Mouse (Mus musculus) limb, embryonic 15.5 days (tissue): Measurements from ENCODE around the gene Gli1. TPM values are rescaled to one million over a fixed set of nuclear protein-coding genes. Genes with fewer than 3 reads are reported as not detected.
A peak's percentile ranks its signal among the peaks of the same experiment; 100 is the strongest.

Source experiments
- ATAC-seq: fragments of 200-750 bp; cut with Nextera tagmentation; 2 replicates; pipeline ENCODE4 v1.8.0; 2017; ENCODE audit warnings: low read depth, moderate TSS enrichment; ENCODE audit not compliant: insufficient number of reproducible peaks, low FRiP score, low TSS enrichment
- H3K27ac ChIP-seq: fragments of 300-500 bp; sonication (generic); 2 replicates; pipeline ENCODE4 v1.5.1; 2015; ENCODE audit warnings: moderate library complexity, mild to moderate bottlenecking, inconsistent platforms
- H3K27me3 ChIP-seq: fragments of 300-500 bp; sonication (generic); 2 replicates; pipeline ENCODE4 v1.6.1; 2015; ENCODE audit warnings: inconsistent platforms
- H3K36me3 ChIP-seq: fragments of 300-500 bp; sonication (generic); 2 replicates; pipeline ENCODE4 v1.6.1; 2015; ENCODE audit warnings: inconsistent platforms
- H3K4me1 ChIP-seq: fragments of 300-500 bp; sonication (generic); 2 replicates; pipeline ENCODE4 v1.6.1; 2015; ENCODE audit warnings: inconsistent platforms
- H3K4me2 ChIP-seq: fragments of 300-500 bp; sonication (generic); 2 replicates; pipeline ENCODE4 v1.6.1; 2015; ENCODE audit warnings: mild to moderate bottlenecking, inconsistent platforms
- H3K4me3 ChIP-seq: fragments of 300-500 bp; sonication (generic); 2 replicates; pipeline ENCODE4 v1.5.1; 2015; ENCODE audit warnings: mild to moderate bottlenecking, inconsistent platforms
- H3K9ac ChIP-seq: fragments of 300-500 bp; sonication (generic); 2 replicates; pipeline ENCODE4 v1.6.1; 2015; ENCODE audit warnings: inconsistent platforms
- H3K9me3 ChIP-seq: fragments of 300-500 bp; sonication (generic); 2 replicates; pipeline ENCODE4 v1.6.1; 2016; ENCODE audit warnings: inconsistent platforms
- WGBS: fragments of 180-500 bp; shearing (Covaris S2); methylation state at CpG from one replicate; pipeline ENCODE4 v1.1.7; 2015; 5-methylcytosine and 5-hydroxymethylcytosine counted together
- polyA plus RNA-seq: library from polyadenylated mRNA; unstranded; fragments of >200 nt; fragmentation: Nextera tagmentation; extraction: Ambion mirVana; gene quantifications from 2 replicates; pipeline ENCODE4 v1.2.1, GENCODE M21; 2015

The Gli1 gene
- polyA plus RNA-seq, 1 experiment from 2014 or later, result 13.7 TPM

GRCm38 (mm10) chr10:127340577-127341359 is 1.0 kb downstream of the Gli1 start:
- Histone ChIP-seq H3K4me2 (peak overlapping the region; percentile 90), H3K27me3 (peaks cover 6% of the 10 kb centered on the region; the same call in 1 of the 2 replicates), H3K9ac (peak overlapping the region; percentile 44), H3K4me3 (peak overlapping the region; percentile 54), H3K9me3 (no peaks in the 10 kb centered on the region), H3K27ac (peak overlapping the region; percentile 95), H3K4me1 (peaks cover 41% of the 10 kb centered on the region), H3K36me3 (peaks cover 21% of the 10 kb centered on the region)
- 0% methylated on average over 27 of the region's 27 CpGs for WGBS
- ATAC-seq, result no peak

DNA sequence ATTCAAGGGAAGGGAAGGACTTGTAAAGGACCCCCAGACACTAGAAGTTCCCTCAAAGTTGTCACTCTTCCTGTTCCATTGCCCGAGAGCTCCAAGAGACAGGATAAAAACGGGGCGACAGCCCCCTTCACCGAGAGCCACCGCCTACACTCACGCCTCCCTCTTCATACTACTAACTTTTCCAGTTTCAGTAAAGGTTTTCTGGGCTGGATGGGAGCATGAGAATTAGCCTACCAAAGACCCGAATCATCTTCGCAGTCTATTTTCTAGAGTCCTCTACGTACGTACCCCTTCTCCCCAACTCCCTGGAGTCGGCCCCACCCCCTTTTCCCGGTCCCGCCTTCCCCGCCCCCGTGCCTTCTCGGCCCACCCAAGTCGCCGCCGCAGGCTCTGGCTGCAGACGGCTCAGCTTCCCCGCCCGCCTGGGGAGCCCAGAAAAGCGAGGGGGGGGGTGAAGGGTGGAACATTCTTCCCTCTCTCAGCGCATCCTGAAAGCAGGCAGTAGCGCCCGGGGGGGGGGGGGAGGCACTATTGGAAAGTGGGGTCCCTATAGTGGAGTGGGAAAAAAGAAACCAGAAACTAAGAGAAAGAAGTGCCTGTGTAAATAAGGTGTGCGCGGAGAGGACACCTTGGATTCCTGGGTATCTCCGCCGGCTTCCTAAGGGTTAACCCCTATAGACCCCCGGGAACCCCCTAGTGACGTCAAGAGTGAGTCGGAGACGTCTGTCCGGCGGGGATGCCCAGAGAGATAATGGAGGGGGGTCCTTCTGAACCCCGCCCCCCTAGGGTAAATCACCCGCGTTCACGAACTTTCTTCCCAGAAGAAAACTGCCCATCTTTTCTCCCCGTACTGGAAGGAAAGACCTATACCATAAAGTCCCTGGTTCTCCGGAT is 1.8 kb downstream of the Gli1 start:
- peaks cover 6% of the 10 kb centered on the region; the same call in 1 of the 2 replicates for H3K27me3 ChIP-seq
- H3K4me1 ChIP-seq, result peaks cover 41% of the 10 kb centered on the region
- peak overlapping the region; percentile 44; the same call in 1 of the 2 replicates for H3K9ac ChIP-seq
- peak; percentile 48 for ATAC-seq
- H3K9me3 ChIP-seq, result no peaks in the 10 kb centered on the region
- H3K27ac ChIP-seq, result peak overlapping the region; percentile 95
- peak overlapping the region; percentile 54 for H3K4me3 ChIP-seq
- WGBS, result under 1% methylated on average over 38 of the region's 42 CpGs
- H3K4me2 ChIP-seq, result peak overlapping the region; percentile 90
- H3K36me3 ChIP-seq, result peaks cover 30% of the 10 kb centered on the region

- H3K36me3 ChIP-seq, result peaks cover 37% of the 10 kb centered on the region
- H3K4me3 ChIP-seq, result peak overlapping the region; percentile 54
- H3K4me2 ChIP-seq, result peak overlapping the region; percentile 90
- peaks cover 41% of the 10 kb centered on the region for H3K4me1 ChIP-seq
- H3K9ac ChIP-seq, result peak overlapping the region; percentile 35; the same call in 1 of the 2 replicates
- whole genome bisulfite sequencing, result under 1% methylated on average over 31 of the region's 31 CpGs
- H3K9me3 ChIP-seq, result no peaks in the 10 kb centered on the region
- peaks cover 6% of the 10 kb centered on the region; the same call in 1 of the 2 replicates for H3K27me3 ChIP-seq
- ATAC-seq, result peak; percentile 70
- H3K27ac ChIP-seq, result peak overlapping the region; percentile 95
These were observed 2.7 kb downstream of the Gli1 start for GRCm38 (mm10) chr10:127338930-127339682.

- ATAC-seq, result no peak
- Histone ChIP-seq H3K36me3 (peaks cover 50% of the 10 kb centered on the region), H3K4me1 (peaks cover 39% of the 10 kb centered on the region)
These were observed 4.2 kb downstream of the Gli1 start for GRCm38 (mm10) chr10:127337536-127338099.

GRCm38 (mm10) chr10:127336952-127337351 is 4.8 kb downstream of the Gli1 start:
- ATAC-seq, result no peak
- Histone ChIP-seq H3K9me3 (no peaks in the 10 kb centered on the region), H3K36me3 (peaks cover 57% of the 10 kb centered on the region)

More at GRCm38 (mm10) chr10:127337536-127338099, 4.2 kb downstream of the Gli1 start:
- H3K27me3 ChIP-seq, result peaks cover 6% of the 10 kb centered on the region; the same call in 1 of the 2 replicates
- H3K4me2 ChIP-seq, result no peak overlapping the region
- no peak overlapping the region for H3K27ac ChIP-seq
- H3K4me3 ChIP-seq, result no peak overlapping the region
- H3K9me3 ChIP-seq, result no peaks in the 10 kb centered on the region
- WGBS, result 75% methylated on average over 6 of the region's 6 CpGs
- H3K9ac ChIP-seq, result no peak overlapping the region

GRCm38 (mm10) chr10:127335271-127335670 is 6.5 kb downstream of the Gli1 start:
- no peak overlapping the region for H3K9ac ChIP-seq
- peaks cover 73% of the 10 kb centered on the region for H3K36me3 ChIP-seq
- H3K4me3 ChIP-seq, result no peak overlapping the region
- no peaks in the 10 kb centered on the region for H3K27me3 ChIP-seq
- no peaks in the 10 kb centered on the region for H3K9me3 ChIP-seq
- H3K4me1 ChIP-seq, result peaks cover 20% of the 10 kb centered on the region
- no peak for ATAC-seq
- no peak overlapping the region for H3K27ac ChIP-seq
- no peak overlapping the region for H3K4me2 ChIP-seq
- 66% methylated on average over 1 of the region's 1 CpGs for WGBS

More at GRCm38 (mm10) chr10:127336952-127337351, 4.8 kb downstream of the Gli1 start:
- Histone ChIP-seq H3K27me3 (peaks cover 6% of the 10 kb centered on the region; the same call in 1 of the 2 replicates), H3K4me1 (peaks cover 33% of the 10 kb centered on the region), H3K9ac (no peak overlapping the region), H3K4me3 (no peak overlapping the region), H3K4me2 (no peak overlapping the region), H3K27ac (no peak overlapping the region)
- WGBS, result 66% methylated on average over 5 of the region's 5 CpGs

DNA sequence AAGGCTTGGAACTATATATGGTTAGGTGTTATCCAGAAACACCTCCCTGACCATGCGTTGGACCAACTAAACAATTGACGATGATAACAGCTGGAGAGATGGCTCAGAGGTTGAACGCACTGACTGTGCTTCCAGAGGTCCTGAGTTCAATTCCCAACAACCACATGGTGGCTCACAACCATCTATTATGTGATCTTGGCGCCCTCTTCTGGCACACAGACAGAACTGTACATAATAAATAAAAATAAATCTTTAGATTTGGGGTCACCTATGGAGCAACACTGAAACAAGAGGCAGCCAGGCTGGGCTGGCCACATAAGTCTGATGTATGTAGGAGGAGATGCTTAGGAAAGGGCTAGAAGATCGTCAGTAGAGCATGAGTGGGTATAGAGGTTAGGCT is 8.6 kb downstream of the Gli1 start:
- Histone ChIP-seq H3K4me3 (no peak overlapping the region), H3K27ac (no peak overlapping the region), H3K9ac (no peak overlapping the region), H3K4me2 (no peak overlapping the region), H3K36me3 (peaks cover 73% of the 10 kb centered on the region), H3K27me3 (no peaks in the 10 kb centered on the region), H3K9me3 (no peaks in the 10 kb centered on the region), H3K4me1 (peaks cover 11% of the 10 kb centered on the region)
- no peak for ATAC-seq
- 74% methylated on average over 5 of the region's 5 CpGs for WGBS

DNA sequence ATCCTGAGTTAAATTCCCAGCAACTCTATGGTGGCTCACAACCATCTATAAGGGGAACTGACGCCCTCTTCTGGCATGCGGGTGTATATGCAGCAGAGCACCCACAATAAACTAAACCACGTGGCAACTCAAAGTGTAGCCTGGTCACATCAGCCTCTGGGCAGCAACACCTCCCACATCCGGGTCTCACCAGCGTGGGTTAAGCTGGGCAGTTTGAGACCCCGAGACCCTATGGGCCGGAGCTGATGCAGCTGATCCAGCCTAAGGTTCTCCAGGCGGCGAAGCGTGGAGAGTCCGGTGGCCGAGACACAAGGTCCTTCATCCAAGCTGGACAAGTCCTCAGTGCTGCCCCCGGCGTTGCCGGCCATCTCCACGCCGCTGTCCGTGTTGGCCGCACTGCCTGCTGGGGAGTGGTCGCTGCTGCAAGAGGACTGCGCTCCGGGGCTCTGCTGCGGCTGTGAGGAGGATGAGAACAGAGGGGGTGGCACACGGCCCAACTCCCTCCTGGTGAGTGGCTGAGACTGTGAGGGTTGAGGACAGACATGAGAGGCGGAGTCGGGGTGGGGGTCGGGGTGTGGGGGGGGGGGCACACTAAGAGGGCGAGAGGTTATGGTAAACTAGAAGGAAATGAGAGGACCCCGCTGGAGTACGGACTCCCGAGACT is 9.4 kb downstream of the Gli1 start:
- H3K9me3 ChIP-seq, result no peaks in the 10 kb centered on the region
- H3K4me1 ChIP-seq, result peaks cover 11% of the 10 kb centered on the region; the same call in 1 of the 2 replicates
- no peak overlapping the region for H3K9ac ChIP-seq
- no peak for ATAC-seq
- no peak overlapping the region for H3K4me2 ChIP-seq
- H3K4me3 ChIP-seq, result no peak overlapping the region
- WGBS, result 48% methylated on average over 31 of the region's 31 CpGs
- H3K36me3 ChIP-seq, result peaks cover 67% of the 10 kb centered on the region
- peaks cover 7% of the 10 kb centered on the region for H3K27me3 ChIP-seq
- no peak overlapping the region for H3K27ac ChIP-seq

DNA sequence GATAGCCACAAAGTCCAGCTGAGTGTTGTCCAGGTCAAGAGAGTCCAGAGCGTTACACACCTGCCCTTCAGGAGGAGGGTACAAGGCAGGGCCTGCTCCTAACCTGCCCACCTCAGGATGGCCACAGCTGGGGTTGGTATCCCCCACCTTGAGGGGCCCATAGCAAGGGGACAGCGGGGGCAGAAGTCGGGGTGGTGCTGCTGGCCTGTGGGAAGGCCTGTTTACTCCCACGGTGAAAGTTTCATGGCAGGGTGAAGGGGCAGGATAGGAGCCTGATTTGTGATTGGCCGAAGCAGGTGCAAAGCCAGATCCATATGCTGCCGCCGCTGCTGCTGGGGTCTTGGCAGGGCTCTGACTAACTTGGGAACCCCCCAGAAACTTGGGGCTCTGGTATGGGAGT is 11.6 kb downstream of the Gli1 start:
- peaks cover 25% of the 10 kb centered on the region for H3K27me3 ChIP-seq
- WGBS, result 72% methylated on average over 7 of the region's 7 CpGs
- peaks cover 46% of the 10 kb centered on the region for H3K36me3 ChIP-seq
- H3K27ac ChIP-seq, result no peak overlapping the region
- H3K9me3 ChIP-seq, result no peaks in the 10 kb centered on the region
- peaks cover 22% of the 10 kb centered on the region for H3K4me1 ChIP-seq
- no peak for ATAC-seq
- H3K9ac ChIP-seq, result no peak overlapping the region
- H3K4me3 ChIP-seq, result no peak overlapping the region
- no peak overlapping the region for H3K4me2 ChIP-seq

DNA sequence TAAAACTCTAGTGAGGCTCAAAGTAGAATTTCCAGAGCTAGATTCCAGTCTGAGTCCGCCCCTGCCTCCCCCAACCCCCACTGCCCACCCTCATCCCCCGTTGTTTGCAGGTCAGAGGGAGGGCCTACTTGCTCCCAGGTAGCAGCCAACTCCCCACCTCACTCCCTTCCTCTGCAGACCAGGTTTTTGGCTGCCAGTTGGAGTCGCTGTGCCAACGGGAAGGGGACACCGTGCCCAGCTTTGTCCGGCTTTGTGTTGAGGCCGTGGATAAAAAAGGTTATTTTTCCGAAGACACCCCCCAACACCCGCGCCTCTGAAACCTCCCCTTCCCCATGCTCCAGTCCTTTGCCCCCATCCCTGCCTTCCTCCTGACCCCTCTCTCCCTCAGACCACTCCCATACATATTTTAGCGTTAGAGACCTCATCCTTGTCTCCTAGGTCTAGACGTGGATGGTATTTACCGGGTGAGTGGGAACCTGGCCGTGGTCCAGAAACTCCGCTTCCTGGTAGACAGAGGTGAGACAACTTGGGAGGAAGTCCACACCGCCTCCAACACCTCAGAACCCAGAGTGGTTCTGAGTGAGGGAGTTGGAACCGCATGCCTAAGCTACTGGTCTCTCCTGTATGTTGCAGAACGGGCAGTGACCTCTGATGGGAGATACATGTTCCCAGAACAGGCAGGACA is 14.2 kb downstream of the Gli1 start:
- Histone ChIP-seq H3K4me2 (no peak overlapping the region), H3K4me3 (no peak overlapping the region), H3K9me3 (no peaks in the 10 kb centered on the region), H3K27me3 (peaks cover 32% of the 10 kb centered on the region), H3K36me3 (peaks cover 23% of the 10 kb centered on the region), H3K9ac (no peak overlapping the region), H3K27ac (no peak overlapping the region), H3K4me1 (peaks cover 23% of the 10 kb centered on the region)
- WGBS, result 51% methylated on average over 18 of the region's 18 CpGs
- ATAC-seq, result no peak
